Mouse (Mus musculus) midbrain, embryonic 16.5 days (tissue): ENCODE data around the gene Lgals7. TPM values are rescaled to one million over a fixed set of nuclear protein-coding genes. Genes with fewer than 3 reads are reported as not detected.
"Not testable (repeated sequence)": the region's sequence is repeated elsewhere in the genome, so short reads cannot be mapped to it uniquely, and the experiment has no call there.

Source experiments
- ATAC-seq: fragments of 200-750 bp; cut with Nextera tagmentation; 2 replicates; pipeline ENCODE4 v1.8.0; 2017; ENCODE audit warnings: moderate TSS enrichment
- H3K27ac ChIP-seq: fragments of 300-500 bp; sonication (generic); 2 replicates; pipeline ENCODE4 v1.5.1; 2014; ENCODE audit warnings: mild to moderate bottlenecking, low read length, mixed read lengths
- H3K27me3 ChIP-seq: fragments of 300-500 bp; sonication (generic); 2 replicates; pipeline ENCODE4 v1.6.1; 2014; ENCODE audit warnings: low read depth, low read length, mixed read lengths; ENCODE audit not compliant: control insufficient read depth, insufficient read depth
- H3K36me3 ChIP-seq: fragments of 300-500 bp; sonication (generic); 2 replicates; pipeline ENCODE4 v1.6.1; 2014; ENCODE audit warnings: mild to moderate bottlenecking, low read length, moderate library complexity, mixed read lengths; ENCODE audit not compliant: control insufficient read depth, insufficient read depth
- H3K4me1 ChIP-seq: fragments of 300-500 bp; sonication (generic); 2 replicates; pipeline ENCODE4 v1.6.1; 2014; ENCODE audit warnings: mild to moderate bottlenecking, low read length, mixed read lengths; ENCODE audit not compliant: control insufficient read depth, insufficient read depth
- H3K4me2 ChIP-seq: fragments of 300-500 bp; sonication (generic); 2 replicates; pipeline ENCODE4 v1.6.1; 2014; ENCODE audit warnings: mild to moderate bottlenecking, low read length, mixed read lengths
- H3K4me3 ChIP-seq: fragments of 300-500 bp; sonication (generic); 2 replicates; pipeline ENCODE4 v1.5.1; 2014; ENCODE audit warnings: low read depth, mild to moderate bottlenecking, low read length, moderate library complexity, mixed read lengths
- H3K9ac ChIP-seq: fragments of 300-500 bp; sonication (generic); 2 replicates; pipeline ENCODE4 v1.6.1; 2014; ENCODE audit warnings: low read depth, low read length, mixed read lengths
- H3K9me3 ChIP-seq: fragments of 300-500 bp; sonication (generic); replicated peaks from 2 replicates; pipeline ENCODE4 v1.6.1; 2014; ENCODE audit warnings: mild to moderate bottlenecking, low read length, mixed read lengths; ENCODE audit not compliant: control insufficient read depth, poor library complexity, severe bottlenecking
- WGBS: fragments of 180-500 bp; shearing (Covaris S2); extraction: QIAGEN DNeasy Blood & Tissue Kit; methylation state at CpG from one replicate; pipeline ENCODE4 v1.1.7; 2014; 5-methylcytosine and 5-hydroxymethylcytosine counted together
- polyA plus RNA-seq: library from polyadenylated mRNA; unstranded; fragments of >200 nt; fragmentation: Nextera tagmentation; extraction: Ambion mirVana; gene quantifications from 2 replicates; pipeline ENCODE4 v1.2.1, GENCODE M21; 2015

The Lgals7 gene
- polyA plus RNA-seq, 1 experiment from 2014 or later = 6.7 TPM

DNA sequence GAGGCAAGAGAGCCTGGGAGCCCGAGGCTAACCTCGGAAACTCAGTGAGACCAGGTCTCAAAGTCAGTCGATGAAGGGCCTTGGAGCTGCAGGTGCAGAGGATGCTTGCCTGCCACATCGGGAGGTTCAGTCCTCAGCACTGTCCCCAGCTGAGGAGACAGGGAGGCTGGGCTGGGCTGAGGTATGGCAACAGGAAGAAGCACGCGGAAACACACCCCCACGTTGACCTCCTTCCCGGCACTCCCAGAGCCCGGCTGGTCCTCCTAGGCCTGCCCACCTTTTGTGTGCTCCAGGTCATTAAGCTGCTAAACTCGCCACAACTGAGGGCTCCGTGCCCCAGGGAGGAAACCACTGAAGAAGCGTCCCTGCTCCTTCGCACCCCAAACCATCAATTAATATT, 17.5 kb downstream of the Lgals7 start, which contains the start of gene Capn12:
Gene Capn12 (plus strand): TSS at position 224 of the 400 bp plus-strand sequence.
- Histone ChIP-seq H3K27me3 (no peaks in the 10 kb centered on the region), H3K4me2 (no peak within 1 kb of the TSS), H3K4me1 (no peaks in the 10 kb centered on the region), H3K9me3 (no peaks in the 10 kb centered on the region), H3K27ac (no peak within 1 kb of the TSS), H3K4me3 (no peak within 1 kb of the TSS), H3K9ac (no peak within 1 kb of the TSS), H3K36me3 (no peaks in the 10 kb centered on the region)
- WGBS = 50% methylated on average over 13 of the region's 13 CpGs
- no peak for ATAC-seq

- H3K4me1 ChIP-seq = no peaks in the 10 kb centered on the region
- no peak overlapping the region for H3K4me3 ChIP-seq
- H3K27ac ChIP-seq = no peak overlapping the region
- no peaks in the 10 kb centered on the region for H3K9me3 ChIP-seq
- H3K4me2 ChIP-seq = no peak overlapping the region
- 79% methylated on average over 11 of the region's 11 CpGs for WGBS
- no peak for ATAC-seq
- no peak overlapping the region for H3K9ac ChIP-seq
- H3K36me3 ChIP-seq = no peaks in the 10 kb centered on the region
- peaks cover 10% of the 10 kb centered on the region for H3K27me3 ChIP-seq
These were observed 19.4 kb downstream of the Lgals7 start for GRCm38 (mm10) chr7:28883039-28883438.

DNA sequence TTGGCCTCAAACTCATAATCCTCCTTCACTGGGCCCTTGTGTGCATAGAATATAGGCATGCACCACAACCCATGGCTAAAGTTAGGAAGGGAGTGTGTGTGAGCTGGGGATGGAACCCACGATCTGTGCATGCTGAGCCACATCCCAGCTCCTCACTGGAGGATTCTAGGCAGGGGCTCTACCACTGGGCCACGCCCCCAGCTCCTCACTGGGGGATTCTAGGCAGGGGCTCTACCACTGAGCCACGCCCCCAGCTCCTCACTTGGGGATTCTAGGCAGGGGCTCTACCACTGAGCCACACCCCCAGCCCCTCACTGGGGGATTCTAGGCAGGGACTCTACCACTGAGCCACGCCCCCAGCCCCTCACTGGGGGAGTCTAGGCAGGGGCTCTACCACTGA, 20.1 kb downstream of the Lgals7 start:
- peaks cover 10% of the 10 kb centered on the region for H3K27me3 ChIP-seq
- H3K4me3 ChIP-seq, H3K9me3 ChIP-seq, H3K27ac ChIP-seq, H3K4me1 ChIP-seq, H3K4me2 ChIP-seq, ATAC-seq, H3K9ac ChIP-seq, H3K36me3 ChIP-seq: not testable (repeated sequence)
- WGBS = 94% methylated on average over 3 of the region's 4 CpGs

DNA sequence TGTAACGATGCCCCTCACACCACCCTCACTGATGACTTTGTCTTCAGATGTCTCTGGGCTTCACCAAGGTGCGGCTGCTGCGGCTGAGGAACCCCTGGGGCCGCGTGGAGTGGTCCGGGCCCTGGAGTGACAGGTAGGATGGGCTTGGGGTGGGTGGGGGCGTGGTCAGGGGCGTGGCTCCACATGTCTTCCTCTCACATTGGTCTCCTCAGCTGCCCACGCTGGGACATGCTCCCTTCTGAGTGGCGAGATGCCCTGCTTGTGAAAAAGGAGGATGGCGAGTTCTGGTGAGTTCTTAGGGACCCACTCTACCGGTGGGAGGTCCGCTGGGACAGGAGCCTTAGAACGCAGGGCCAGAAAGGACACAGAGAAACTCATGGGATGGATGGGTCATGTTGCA, 22.8 kb downstream of the Lgals7 start:
- H3K27me3 ChIP-seq = peaks cover 26% of the 10 kb centered on the region
- no peak overlapping the region for H3K4me3 ChIP-seq
- no peaks in the 10 kb centered on the region for H3K9me3 ChIP-seq
- no peak for ATAC-seq
- no peak overlapping the region for H3K27ac ChIP-seq
- no peak overlapping the region for H3K4me2 ChIP-seq
- peaks cover 3% of the 10 kb centered on the region; the same call in 1 of the 2 replicates for H3K36me3 ChIP-seq
- peaks cover 8% of the 10 kb centered on the region; the same call in 1 of the 2 replicates for H3K4me1 ChIP-seq
- H3K9ac ChIP-seq = no peak overlapping the region
- WGBS = 25% methylated on average over 14 of the region's 14 CpGs

DNA sequence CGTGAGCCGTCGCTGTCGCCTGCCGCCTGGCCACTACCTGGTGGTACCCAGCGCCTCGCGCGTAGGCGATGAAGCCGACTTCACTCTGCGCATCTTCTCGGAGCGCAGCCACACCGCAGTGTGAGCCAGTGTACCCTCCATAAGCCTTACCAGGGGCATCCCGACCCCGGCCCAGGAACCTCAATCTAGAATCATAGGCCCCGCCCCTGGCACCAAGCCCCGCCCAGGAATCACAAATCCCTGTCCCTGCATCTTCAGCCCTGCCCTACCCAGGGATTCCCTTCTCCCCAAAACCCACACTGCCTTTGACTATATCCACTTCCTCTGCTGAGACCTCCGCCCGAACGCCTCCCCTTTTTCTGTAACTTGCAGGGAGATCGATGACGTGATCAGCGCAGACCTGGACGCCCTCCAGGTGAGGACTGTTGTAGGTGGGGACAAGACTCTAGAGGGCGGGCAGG, 25.1 kb downstream of the Lgals7 start:
- peak; percentile 36; the same call in 1 of the 2 replicates for ATAC-seq
- Histone ChIP-seq H3K4me2 (peak overlapping the region; percentile 63), H3K27ac (no peak overlapping the region), H3K9ac (peak overlapping the region; percentile 57), H3K36me3 (peaks cover 12% of the 10 kb centered on the region), H3K27me3 (peaks cover 26% of the 10 kb centered on the region), H3K9me3 (no peaks in the 10 kb centered on the region), H3K4me3 (peak overlapping the region; percentile 37), H3K4me1 (peaks cover 8% of the 10 kb centered on the region; the same call in 1 of the 2 replicates)
- 1% methylated on average over 27 of the region's 27 CpGs for WGBS

- H3K27ac ChIP-seq = no peak overlapping the region
- WGBS = 96% methylated on average over 17 of the region's 17 CpGs
- H3K4me3 ChIP-seq = no peak overlapping the region
- H3K27me3 ChIP-seq = peaks cover 20% of the 10 kb centered on the region
- H3K4me1 ChIP-seq = peaks cover 8% of the 10 kb centered on the region; the same call in 1 of the 2 replicates
- H3K9ac ChIP-seq = no peak overlapping the region
- no peaks in the 10 kb centered on the region for H3K9me3 ChIP-seq
- ATAC-seq = no peak
- H3K36me3 ChIP-seq = peaks cover 46% of the 10 kb centered on the region
- no peak overlapping the region for H3K4me2 ChIP-seq
These were observed 28.9 kb downstream of the Lgals7 start for GRCm38 (mm10) chr7:28892601-28893000.

- WGBS = 54% methylated on average over 7 of the region's 7 CpGs
- peaks cover 16% of the 10 kb centered on the region for H3K27me3 ChIP-seq
- no peak overlapping the region for H3K4me2 ChIP-seq
- H3K9me3 ChIP-seq = no peaks in the 10 kb centered on the region
- H3K4me3 ChIP-seq = no peak overlapping the region
- no peak overlapping the region for H3K9ac ChIP-seq
- peaks cover 57% of the 10 kb centered on the region for H3K36me3 ChIP-seq
- H3K27ac ChIP-seq = no peak overlapping the region
- ATAC-seq = no peak
- H3K4me1 ChIP-seq = peaks cover 3% of the 10 kb centered on the region; the same call in 1 of the 2 replicates
These were observed 30.1 kb downstream of the Lgals7 start for GRCm38 (mm10) chr7:28893643-28894265.

- no peaks in the 10 kb centered on the region for H3K4me1 ChIP-seq
- H3K4me3 ChIP-seq = no peak overlapping the region
- no peak for ATAC-seq
- no peak overlapping the region for H3K9ac ChIP-seq
- H3K4me2 ChIP-seq = no peak overlapping the region
- H3K27me3 ChIP-seq = peaks cover 4% of the 10 kb centered on the region
- peaks cover 64% of the 10 kb centered on the region for H3K36me3 ChIP-seq
- 46% methylated on average over 5 of the region's 5 CpGs for WGBS
- no peaks in the 10 kb centered on the region for H3K9me3 ChIP-seq
- no peak overlapping the region for H3K27ac ChIP-seq
These were observed 31.3 kb downstream of the Lgals7 start for GRCm38 (mm10) chr7:28894942-28895341.

DNA sequence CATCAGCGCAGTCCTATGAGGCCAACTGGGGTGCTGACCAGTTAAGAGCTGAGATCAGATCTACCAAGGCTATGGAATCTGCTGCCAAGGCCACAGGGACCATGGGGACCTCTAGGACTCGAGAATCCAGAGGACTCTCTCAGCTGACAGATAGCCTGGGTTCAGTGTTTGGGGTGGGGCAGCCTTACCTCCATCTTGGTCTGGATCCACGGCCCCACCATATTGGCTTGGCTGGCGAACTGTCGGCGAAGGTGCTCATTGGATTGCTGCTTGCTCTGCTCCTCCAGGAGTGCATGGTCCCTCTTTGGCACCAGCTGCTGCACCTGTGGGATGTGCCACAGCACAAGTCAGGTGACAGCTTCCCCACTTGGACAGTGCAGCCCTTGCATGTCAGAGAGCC, 34.0 kb downstream of the Lgals7 start:
- over 99% methylated on average over 6 of the region's 6 CpGs for WGBS

More for the DNA sequence above, 34.0 kb downstream of the Lgals7 start:
- Histone ChIP-seq H3K4me1 (no peaks in the 10 kb centered on the region), H3K4me2 (no peak overlapping the region), H3K27ac (no peak overlapping the region), H3K4me3 (no peak overlapping the region), H3K36me3 (peaks cover 67% of the 10 kb centered on the region), H3K9me3 (no peaks in the 10 kb centered on the region), H3K9ac (no peak overlapping the region), H3K27me3 (no peaks in the 10 kb centered on the region)
- no peak for ATAC-seq
